Mouse (Mus musculus) right cerebral cortex, adult 18-20 months (tissue): ENCODE data around the gene Des.
A peak's percentile ranks its signal among the peaks of the same experiment; 100 is the strongest.

Source experiments
- DNase-seq: peaks from one replicate; pipeline ENCODE4 v3.0.0; 2022; ENCODE audit warnings: mixed read lengths

Gene Des

DNA sequence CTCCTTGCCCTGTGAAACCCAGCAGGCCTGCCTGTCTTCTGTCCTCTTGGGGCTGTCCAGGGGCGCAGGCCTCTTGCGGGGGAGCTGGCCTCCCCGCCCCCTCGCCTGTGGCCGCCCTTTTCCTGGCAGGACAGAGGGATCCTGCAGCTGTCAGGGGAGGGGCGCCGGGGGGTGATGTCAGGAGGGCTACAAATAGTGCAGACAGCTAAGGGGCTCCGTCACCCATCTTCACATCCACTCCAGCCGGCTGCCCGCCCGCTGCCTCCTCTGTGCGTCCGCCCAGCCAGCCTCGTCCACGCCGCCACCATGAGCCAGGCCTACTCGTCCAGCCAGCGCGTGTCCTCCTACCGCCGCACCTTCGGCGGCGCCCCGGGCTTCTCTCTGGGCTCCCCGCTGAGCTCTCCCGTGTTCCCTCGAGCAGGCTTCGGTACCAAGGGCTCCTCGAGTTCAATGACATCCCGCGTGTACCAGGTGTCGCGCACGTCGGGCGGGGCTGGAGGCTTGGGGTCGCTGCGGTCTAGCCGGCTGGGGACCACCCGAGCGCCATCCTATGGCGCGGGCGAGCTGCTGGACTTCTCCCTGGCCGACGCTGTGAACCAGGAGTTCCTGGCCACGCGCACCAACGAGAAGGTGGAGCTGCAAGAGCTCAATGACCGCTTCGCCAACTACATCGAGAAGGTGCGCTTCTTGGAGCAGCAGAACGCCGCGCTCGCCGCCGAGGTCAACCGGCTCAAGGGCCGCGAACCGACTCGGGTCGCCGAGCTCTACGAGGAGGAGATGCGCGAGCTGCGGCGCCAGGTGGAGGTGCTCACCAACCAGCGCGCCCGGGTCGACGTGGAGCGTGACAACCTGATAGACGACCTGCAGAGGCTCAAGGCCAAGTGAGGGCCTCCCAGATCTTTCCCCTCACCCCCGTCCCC is at the start of gene Des:
Gene Des (plus strand): TSS at position 218 of the 920 bp plus-strand sequence.
- DNase-seq = no peak

DNA sequence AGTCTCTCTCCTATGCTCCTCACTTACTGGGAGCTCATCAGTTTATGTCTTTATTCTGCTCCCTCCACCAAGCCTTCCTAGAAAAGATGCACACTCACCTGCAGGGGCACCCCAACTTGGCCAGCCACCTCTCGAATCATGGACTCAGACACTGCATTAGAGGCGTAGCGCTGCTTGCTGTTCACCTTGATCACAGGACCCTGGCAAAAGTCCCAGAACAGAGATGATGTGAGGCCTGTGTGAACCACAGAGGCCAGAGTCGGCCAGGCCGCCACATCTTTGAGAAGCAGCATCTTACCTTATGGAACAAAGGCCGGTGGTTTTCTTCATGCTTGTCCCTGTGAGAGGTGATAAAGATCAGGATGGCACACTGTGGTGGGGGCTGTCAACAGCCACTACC is 48.4 kb upstream of the Des start:
- no peak for DNase-seq

DNA sequence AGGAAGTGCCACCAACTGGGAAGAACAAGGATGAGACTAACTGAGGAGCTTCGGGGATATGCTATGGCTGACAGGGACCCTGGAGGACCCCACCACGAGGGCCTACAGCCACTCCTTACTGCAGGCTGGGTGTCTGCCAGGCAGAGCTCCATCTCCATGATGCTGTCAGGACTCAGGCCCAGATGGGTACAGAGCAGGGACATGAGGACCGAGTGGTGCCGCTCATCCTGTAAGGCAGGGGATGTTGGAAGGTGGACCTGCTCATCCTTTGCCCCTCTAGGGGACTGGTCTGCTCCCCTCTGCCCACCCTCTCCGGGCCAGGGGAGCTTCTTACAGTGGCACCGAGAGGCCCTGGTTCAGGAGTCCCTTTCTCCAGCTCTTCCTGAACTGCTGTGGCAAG is 45.1 kb upstream of the Des start:
- no peak for DNase-seq

DNA sequence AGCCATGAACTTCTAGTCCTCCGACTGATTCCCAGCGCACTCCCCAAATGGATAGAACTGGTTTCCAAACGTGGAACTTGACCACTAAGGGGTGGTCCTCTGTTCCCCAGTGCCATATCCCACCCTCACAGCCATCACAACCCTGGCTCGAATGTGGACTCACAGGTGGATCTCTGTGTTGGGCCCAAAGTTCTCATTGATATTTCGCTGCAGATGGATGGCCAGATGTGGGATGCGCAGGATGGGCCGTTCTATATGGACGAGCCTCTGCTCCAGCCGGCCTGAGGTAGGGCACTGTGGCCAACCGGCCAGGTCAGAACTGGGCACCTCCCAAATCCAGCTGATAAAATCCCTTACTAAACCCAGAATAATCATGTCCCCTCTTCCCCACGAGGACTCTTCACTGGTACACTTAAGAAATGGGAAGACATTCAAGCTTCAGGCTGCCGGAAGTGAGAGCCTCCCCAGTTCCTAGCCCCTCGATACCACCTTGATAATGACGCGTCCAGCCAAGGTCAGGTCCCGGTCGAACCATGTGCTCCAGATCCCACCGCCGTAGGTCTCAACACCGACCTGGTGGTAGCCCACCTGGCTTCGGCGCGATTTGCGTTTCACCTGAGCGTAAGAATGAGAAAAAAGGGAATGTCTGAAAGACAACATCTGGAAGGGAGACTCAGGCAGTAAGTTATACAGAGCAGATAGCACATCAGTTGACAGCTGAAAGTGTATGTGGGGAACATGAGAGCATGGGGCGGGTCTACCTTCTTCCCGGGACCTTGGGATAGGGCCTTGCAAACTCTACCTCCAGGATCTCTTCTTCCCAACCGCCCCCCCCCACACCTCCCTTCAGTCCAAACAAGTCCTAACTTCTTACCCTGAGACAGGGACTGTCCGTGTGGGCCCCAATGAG is 44.4 kb upstream of the Des start:
- no peak for DNase-seq

DNA sequence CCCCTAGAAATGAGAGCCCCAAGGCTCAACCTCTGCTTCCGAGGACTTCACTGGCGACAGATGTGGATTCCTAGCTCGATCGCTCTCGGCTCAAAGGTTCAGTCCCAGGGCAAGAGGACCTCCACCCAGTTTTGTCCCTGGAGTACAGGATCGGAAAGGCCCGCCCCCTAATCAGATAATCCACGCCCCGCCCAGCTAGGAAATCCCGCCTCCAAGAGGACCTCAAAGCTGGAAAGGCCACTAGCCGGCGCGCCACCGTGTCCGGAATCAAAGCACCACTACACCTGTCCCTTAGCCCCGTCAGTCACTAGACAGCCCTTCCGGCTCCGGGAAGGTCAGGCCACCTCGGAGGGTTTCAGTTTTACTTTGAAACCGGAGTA is 43.3 kb upstream of the Des start:
- peak; percentile 78 for DNase-seq

DNA sequence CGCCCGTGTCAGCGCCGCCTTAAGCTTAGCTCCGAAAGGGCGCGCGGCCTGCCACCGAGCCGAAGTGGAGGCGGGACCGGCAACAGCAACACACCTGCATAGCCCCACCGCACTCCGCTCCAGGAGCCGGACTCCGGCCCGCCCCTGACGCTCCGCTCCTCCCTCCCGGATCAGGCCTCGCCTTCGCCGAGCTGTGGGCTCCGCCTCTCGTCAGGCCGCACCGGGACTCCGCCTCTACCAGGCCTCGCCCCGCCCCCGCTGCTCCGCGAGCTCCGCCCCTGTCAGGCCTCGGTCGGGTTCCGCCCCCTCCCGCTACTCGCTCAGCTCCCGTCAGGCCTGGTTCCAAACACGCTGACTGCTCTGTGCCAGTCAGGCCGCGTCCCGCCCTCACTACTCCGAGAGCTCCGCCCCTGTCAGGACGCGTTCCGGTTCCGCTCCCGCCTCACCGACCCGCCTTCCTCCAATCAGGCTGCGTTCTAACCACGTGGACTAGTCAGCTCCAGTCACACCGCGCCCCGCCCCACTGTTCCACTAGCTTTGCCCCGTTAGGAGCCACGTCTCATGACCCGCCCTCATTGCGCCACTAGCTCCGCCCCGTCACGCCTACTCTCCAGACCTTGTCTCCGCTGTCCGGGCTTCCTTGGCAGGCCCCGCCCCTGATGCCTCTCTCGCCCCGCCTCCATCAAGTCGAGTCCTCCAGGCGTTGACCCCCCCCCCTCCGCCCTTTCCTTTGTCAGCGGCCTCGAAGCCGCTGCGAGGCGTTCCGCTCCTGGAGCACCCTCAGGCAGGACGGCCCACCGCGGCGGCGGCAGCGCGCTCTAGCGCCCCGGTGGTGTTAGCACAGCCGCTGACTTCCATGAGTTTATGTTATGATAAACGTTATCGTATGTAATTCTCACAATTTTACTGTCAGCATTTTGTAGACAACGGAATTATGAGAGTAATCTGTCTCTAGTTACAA is 42.6 kb upstream of the Des start, which contains the start of gene Dnpep:
Gene Dnpep (minus strand): TSS at position 750 of the 961 bp plus-strand sequence.
- DNase-seq = peak; percentile 100

DNA sequence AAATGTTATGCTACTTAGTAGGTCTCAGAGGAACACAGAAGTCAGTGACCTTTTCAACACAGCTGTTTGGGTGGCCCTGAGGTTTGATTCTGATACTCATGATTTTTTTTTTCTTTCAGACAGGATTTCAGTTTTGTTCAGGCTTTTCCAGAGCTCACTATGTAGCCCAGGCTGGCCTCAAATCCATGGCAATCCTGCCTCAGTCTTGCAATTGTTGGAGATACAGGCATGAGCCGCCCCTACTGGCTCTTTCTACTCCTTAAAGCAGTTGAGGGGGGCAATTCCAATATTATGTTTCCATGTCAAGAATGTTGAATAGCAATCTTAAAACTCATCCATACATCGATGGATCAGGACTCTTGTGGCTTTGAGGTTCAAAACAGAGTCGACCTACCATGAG is 41.8 kb upstream of the Des start:
- DNase-seq = no peak

DNA sequence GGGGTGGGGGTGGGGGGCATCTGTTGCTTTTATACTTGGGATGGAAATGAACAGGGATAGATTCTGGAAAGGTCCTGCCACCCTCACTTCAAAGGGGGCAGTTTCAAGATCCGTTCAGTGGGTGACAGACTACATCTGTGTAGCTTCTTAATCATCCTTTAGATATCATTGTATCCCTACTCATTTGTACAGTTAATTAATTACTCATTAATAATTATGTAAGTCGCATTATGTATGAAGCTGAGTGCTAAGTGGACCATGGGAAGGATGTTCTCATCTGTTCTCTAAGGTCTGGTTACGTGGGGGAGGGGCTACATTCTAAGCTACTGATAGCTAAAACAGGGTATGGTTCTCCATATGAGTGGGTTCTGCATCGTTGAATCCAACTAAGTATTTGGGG is 41.4 kb upstream of the Des start:
- DNase-seq = no peak

DNA sequence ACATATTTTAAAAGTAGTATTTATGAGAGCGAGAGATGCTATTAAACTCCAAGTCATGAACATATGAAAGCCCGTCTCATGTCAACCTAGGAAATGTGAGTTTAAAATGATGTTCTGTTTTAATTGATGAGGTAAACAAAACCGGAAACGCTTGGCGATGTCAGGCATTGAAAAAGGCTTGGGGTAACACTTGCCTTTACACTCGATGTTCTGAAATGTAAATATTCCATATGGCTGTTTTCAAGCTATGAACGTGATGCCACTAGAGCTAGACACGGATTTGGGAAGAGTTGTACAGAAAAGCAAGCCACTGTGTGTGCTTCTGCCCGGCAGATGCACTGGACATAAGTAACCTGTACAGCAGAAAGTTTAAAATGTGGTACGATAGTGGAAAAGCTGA is 41.0 kb upstream of the Des start:
- DNase-seq = no peak

DNA sequence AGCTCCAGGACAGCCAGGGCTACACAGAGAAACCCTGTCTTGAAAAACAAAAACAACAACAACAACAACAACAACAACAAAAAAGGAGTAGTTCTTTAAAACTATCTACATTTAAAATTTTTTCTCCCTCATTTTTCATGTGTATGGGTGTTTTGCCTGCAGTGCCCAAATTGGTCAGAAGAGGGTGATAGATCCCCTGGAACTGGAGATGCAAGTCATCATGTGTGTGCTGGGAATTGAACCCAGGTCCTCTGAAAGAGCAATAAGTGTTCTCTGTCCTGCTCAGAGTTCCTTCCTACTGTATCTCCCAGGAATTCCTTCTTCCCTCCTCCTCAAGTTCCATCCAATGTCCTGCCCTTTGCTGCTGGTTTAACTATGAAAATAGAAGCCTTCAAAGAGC is 32.7 kb upstream of the Des start:
- no peak for DNase-seq

DNA sequence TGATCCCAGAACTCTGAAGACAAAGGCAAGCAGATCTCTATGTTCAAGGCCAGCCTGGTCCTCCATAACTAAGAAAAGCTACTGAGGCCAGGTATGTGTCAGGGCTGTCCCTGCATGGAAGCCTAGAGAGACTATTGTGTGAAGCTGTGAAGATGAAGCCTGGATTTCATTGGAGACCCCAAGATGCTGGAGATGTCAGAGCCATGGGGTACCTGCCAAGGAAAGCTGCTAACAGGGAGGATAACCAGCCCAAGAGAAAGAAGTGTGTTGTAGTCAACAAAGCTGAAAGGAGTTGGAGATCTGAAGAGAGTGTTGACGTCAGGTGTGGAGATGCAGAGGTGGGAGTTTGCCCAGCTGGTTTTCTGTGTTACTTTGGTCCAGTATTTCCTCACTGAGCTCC is 28.9 kb upstream of the Des start:
- no peak for DNase-seq

DNA sequence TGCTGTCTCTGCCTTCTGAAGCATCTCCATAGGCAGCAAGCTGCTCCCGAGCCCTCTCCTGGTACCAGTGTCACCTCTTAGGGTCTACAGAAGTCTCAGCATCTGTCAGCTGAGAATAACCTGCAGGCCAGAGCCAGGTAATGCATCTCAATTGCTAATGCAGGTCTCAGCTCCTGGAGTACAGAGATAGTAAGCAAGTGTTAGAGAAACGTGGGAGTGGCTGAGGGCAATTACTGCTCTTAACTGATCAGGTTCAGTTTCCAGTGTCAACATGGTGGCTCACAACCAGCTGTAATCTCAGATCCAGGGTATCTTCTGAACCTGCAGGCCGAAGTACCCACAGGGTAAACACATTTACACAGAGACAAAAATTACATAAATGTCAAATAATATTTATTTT is 23.7 kb upstream of the Des start:
- no peak for DNase-seq

DNA sequence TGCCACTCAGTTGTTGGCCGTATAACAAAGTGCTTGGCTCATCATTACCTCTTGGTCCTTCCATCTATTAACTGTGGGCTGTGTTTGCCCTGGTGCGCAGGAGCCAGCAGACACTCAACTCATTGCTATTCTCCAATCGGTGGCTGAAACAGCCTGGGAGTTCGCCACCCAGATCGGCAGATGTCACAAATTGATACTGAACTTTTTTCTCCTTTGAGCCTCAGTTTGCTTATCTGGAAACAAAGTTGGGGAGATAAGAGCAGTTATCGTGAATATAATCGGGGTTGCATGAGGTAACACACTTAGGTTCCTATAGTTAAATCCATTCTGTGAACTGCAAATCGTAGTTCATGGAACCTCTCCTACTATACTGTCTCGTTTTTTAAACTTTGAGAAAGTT is 23.0 kb upstream of the Des start:
- DNase-seq = no peak

DNA sequence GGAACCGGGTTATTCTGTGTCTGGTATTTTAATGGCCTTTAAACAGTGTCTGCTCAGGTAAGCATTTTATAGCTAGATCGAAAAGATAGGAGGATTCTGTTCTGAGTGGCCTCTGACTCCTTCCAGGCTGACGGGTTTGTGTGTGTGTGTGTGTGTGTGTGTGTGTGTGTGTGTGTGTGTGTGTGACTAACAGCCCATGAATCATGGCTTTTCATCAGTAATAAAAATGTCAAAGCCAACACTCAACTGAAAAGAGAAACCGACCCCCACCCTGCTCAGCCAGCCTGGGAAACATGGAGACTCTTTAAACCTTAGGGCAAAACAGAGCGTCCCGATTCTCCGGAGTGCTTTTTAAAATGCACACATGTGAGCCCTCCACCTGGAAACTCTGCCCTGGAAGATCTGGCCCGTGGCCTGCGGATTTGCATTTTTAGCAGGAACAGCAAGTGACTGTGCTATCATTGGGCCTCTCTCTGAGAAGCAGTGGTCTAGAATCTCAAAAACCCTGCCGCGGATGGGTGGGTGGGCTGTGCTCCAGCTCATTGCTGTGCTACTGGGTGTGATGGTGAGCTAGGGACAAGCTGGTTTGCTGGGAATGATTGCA is 21.9 kb upstream of the Des start:
- no peak for DNase-seq

DNA sequence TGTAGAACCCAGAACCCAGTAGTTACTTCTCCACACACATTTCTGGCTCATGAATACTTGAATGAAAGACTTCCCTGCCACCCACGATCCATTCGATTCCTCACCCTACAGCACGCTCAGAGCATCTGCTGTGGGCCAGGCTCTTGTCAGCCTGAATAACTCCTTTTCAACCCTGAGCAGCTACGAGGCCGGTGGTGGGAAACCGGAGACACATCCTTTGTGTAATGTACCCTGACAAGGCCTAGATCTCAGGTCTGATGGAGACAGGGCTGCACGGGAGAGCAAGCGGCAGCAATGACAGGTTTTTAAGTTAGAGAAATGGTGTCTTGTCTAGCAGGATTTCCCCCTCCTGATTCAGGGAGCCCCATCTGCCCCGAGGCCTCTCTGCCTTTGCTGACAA is 20.8 kb upstream of the Des start:
- peak; percentile 61 for DNase-seq

DNA sequence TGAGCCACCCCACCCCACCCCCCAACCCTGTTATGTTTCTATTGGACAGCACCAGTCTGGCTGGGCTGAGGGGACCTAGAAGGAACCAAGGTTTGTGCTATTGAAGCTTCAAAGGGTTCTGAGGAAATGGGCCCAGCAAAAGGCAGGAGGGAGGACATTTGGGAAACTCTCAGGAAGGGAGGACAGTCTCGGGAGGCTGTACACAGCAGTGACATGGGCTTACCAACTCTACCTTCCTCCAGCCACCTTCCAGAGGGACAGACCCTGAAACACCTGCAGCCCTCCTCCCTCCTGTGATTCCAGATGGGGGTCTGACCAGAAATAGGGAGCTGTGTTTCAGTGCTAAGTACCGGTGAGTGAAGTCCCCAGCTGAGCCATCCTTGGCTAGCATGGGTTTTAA is 19.6 kb upstream of the Des start:
- no peak for DNase-seq

DNA sequence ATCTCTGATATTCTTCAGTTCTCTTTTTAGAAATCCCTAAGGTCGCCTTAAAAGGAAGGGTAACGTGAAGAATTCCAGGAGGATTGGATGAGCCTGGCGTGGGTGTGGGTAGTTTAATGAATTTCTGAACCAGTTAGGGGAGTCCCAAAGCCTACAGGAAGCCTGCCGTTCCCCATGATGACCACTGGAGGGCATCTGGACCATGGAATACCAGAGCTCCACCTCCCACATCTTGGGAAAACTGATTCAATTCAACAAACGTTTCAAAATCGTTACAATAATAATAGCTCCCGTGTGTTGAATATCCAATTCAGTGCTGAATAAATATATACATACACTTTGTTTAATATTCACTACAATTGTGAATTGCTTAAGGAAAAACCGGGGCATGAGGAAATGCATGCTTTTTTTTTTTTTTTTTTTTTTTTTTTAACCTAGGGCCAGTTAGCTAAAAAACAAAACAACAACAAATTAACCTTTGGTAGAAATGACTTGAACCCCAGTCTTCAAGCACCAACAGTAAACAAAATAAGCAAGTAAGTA is 17.2 kb upstream of the Des start:
- DNase-seq = peak; percentile 78

DNA sequence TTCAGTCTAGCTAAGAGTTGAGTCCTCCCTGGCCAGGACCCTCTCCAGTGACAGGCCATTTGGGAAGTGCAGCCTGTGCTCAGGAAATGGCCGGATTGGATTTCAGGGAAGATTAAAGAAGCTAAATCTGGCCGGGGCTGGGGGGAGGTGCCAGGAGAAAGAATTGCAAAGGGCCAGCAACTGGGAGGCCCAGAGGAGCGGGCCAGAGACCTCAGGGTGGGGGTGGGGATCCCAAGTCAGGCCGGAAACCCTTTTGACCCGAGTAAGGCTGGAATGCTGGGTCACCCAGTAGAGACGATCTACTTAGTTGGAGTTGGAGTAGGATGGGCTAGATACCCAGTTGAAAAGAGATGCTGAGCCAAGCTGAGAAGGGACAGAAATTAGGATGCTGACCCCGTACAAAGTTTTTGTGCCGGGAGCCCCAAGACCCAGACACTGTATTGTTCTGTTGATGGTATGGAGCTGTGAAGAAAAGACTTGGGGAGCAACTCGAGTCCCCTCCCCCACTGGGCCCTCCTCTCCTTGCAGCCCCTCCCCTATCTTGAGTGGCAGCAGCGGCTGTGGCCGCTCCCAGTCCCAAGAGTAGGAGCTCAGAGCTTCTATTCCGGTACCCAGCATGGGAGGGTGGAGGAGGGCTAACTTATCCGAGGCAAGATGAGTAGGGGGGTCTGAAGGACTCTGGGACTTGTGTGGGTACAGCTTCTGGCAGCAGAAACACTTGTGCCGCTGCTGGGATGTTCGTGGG is 15.7 kb upstream of the Des start:
- no peak for DNase-seq

DNA sequence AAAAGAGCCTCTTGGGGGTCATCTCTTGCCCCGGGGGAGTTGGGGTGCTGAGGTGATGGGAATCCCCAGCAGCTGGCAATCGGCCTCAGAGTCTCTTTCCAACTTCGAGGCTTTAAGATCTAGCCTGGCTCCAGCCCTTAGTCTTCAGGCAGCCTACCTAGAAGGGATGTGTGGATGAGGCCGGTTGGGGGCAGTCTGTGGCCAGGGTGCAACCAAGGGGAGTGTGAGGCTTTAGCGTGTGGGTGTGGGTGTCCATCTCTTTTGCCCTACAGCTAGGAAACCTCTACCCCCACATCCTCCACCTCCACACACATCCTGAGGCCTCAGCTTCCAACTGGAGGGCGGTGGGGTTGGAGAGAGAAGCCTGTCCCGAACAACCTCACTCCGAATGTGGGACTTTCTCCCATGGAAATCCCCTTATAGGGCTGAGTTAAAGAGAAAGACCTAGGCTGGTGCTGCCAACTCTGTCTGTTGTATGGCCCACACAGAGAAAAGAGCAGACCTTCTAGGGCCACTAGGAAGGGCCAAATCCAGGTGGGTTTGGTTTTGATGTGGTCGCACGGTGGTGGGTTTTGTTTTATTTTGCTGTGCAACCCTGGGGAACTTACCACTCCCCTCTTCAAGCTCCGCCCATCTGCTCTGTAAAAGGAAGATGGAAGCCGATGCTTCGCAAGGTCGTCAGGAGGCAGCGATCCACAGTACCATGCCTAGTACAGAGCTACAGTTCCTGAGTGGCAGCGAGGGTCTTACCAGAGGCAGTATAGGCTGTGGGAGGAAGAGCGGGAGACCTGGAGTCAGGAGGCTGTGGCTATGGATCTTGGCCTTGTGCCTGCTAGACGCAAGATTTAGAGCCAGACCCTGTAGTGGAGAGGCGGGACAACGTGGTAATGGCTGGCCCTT is 14.8 kb upstream of the Des start:
- no peak for DNase-seq

DNA sequence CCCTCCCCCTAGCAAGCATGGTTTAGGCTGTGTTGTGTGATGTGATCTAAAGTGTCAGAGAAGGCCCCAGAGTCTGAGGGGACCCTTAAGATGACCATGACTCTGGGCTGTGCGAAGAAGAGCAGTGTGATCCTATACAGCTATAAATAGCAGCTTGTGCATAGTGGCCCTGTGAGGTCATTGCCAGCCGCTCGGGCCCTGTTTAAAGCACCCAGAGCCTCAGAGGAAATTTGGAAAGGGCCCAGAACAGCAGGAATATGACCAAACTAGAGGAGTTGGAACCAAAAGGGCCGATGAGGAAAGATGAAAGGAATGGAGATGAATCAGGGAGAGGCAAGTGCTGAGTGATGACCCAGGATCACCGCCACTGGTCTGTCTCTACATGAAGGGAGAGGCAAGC is 12.8 kb upstream of the Des start:
- no peak for DNase-seq
